Mouse (Mus musculus) ES-E14 (cell line): ENCODE results near the gene Usf3.

Experiments
- CHD2 ChIP-seq: IDR thresholded peaks from 2 replicates; pipeline ENCODE4 v1.6.1; 2014; ENCODE audit warnings: mild to moderate bottlenecking, low read depth, low read length, inconsistent platforms
- HCFC1 ChIP-seq: IDR thresholded peaks from 2 replicates; pipeline ENCODE4 v1.6.1; 2012; ENCODE audit warnings: low read length, inconsistent platforms, borderline replicate concordance; ENCODE audit not compliant: insufficient read depth
- MAFK ChIP-seq: IDR thresholded peaks from 2 replicates; pipeline ENCODE4 v1.6.1; 2014; ENCODE audit warnings: mild to moderate bottlenecking, low read depth, low read length, inconsistent platforms; ENCODE audit not compliant: insufficient read depth
- ZC3H11A ChIP-seq: IDR thresholded peaks from 2 replicates; pipeline ENCODE4 v1.6.1; 2012; ENCODE audit warnings: low read depth, mild to moderate bottlenecking, inconsistent platforms, low read length, borderline replicate concordance
- ZNF384 ChIP-seq: IDR thresholded peaks from 2 replicates; pipeline ENCODE4 v1.6.1; 2012; ENCODE audit warnings: low read depth, low read length, inconsistent platforms

- no peak for TF ChIP-seq CHD2
- TF ChIP-seq MAFK = no peak
- no peak for TF ChIP-seq ZC3H11A
- TF ChIP-seq ZNF384 = no peak
- no peak for TF ChIP-seq HCFC1
Observed at GRCm38 (mm10) chr16:44271371-44272038, 98.5 kb downstream of the Usf3 start.
